Mouse (Mus musculus) CD4-positive, CD25-positive, alpha-beta regulatory T cell, adult 2 months (primary cell): ENCODE measurements around the gene Tgm4.
A peak's percentile ranks its signal among the peaks of the same experiment; 100 is the strongest.

Experiments
- DNase-seq: peaks from one replicate; pipeline ENCODE4 v3.0.0-alpha.2; 2012; ENCODE audit warnings: low read depth, low spot score

Gene Tgm4

GRCm38 (mm10) chr9:123034426-123034825 is at the start of gene Tgm4:
Tgm4 (plus strand) TSS chr9:123034726.
- DNase-seq, result no peak

GRCm38 (mm10) chr9:122998406-122999192 is 35.9 kb upstream of the Tgm4 start:
- DNase-seq, result peak; percentile 53

GRCm38 (mm10) chr9:122999193-122999586 is 35.3 kb upstream of the Tgm4 start:
- peak; percentile 45 for DNase-seq

- DNase-seq, result no peak
Measured at GRCm38 (mm10) chr9:123004718-123005117, 29.8 kb upstream of the Tgm4 start.

GRCm38 (mm10) chr9:123006071-123006470 is 28.5 kb upstream of the Tgm4 start:
- peak; percentile 49 for DNase-seq

- DNase-seq, result peak; percentile 91
Measured at GRCm38 (mm10) chr9:123020995-123021631, 13.4 kb upstream of the Tgm4 start, which contains the start of gene Tmem42. Tmem42 (plus strand) TSS chr9:123021326.

- DNase-seq, result no peak
Measured at GRCm38 (mm10) chr9:123021636-123022379, 12.7 kb upstream of the Tgm4 start.

- DNase-seq, result no peak
Measured at GRCm38 (mm10) chr9:123024201-123024600, 10.3 kb upstream of the Tgm4 start.

GRCm38 (mm10) chr9:123031496-123032246 is 2.9 kb upstream of the Tgm4 start:
- peak; percentile 56 for DNase-seq

- DNase-seq, result no peak
Measured at GRCm38 (mm10) chr9:123047665-123048064, 13.1 kb downstream of the Tgm4 start.

- DNase-seq, result peak; percentile 72
Measured at GRCm38 (mm10) chr9:123058724-123059292, 24.3 kb downstream of the Tgm4 start.

GRCm38 (mm10) chr9:123060172-123060571 is 25.6 kb downstream of the Tgm4 start:
- no peak for DNase-seq

GRCm38 (mm10) chr9:123079149-123079548 is 44.6 kb downstream of the Tgm4 start:
- no peak for DNase-seq

- DNase-seq, result no peak
Measured at GRCm38 (mm10) chr9:123080355-123080754, 45.8 kb downstream of the Tgm4 start.

GRCm38 (mm10) chr9:123080796-123081195 is 46.3 kb downstream of the Tgm4 start:
- no peak for DNase-seq

GRCm38 (mm10) chr9:123085373-123085772 is 50.8 kb downstream of the Tgm4 start:
- no peak for DNase-seq

- no peak for DNase-seq
Measured at GRCm38 (mm10) chr9:123087558-123087957, 53.0 kb downstream of the Tgm4 start.

GRCm38 (mm10) chr9:123090844-123091243 is 56.3 kb downstream of the Tgm4 start:
- DNase-seq, result no peak

GRCm38 (mm10) chr9:123099631-123100455 is 65.3 kb downstream of the Tgm4 start:
- no peak for DNase-seq

- no peak for DNase-seq
Measured at GRCm38 (mm10) chr9:123103425-123103824, 68.9 kb downstream of the Tgm4 start.
